Mouse (Mus musculus) MEL (cell line): ENCODE data around the gene Zfp664. TPM values are rescaled to one million over a fixed set of nuclear protein-coding genes. Genes with fewer than 3 reads are reported as not detected.

Experiments
- DNase-seq: peaks from one replicate; pipeline ENCODE4 v3.0.0; 2011; ENCODE audit warnings: low read depth, low spot score
- H3K27ac ChIP-seq: 2 replicates; pipeline ENCODE4 v1.5.1; 2012; ENCODE audit warnings: low read depth, mild to moderate bottlenecking, control low read depth, low read length, moderate library complexity; ENCODE audit not compliant: control insufficient read depth
- H3K27me3 ChIP-seq, 2 experiments: fragments of 150-350 bp in 1 of 2; sonication (generic) in 1 of 2; 2 replicates each; pipeline ENCODE4 v1.6.1; 2012; ENCODE audit warnings: low read length in 2 of 2, mild to moderate bottlenecking in 2 of 2, improper control_type of control experiment in 1 of 2, moderate library complexity in 1 of 2; ENCODE audit not compliant: insufficient read depth in 2 of 2, control insufficient read depth in 1 of 2
- H3K36me3 ChIP-seq, 2 experiments: 2 replicates each; pipeline ENCODE4 v1.6.1; 2012 to 2014; ENCODE audit warnings: low read length in 2 of 2, improper control_type of control experiment in 1 of 2, inconsistent platforms in 1 of 2, mild to moderate bottlenecking in 1 of 2; ENCODE audit not compliant: insufficient read depth in 2 of 2, control insufficient read depth in 1 of 2
- H3K4me1 ChIP-seq, 2 experiments: fragments of 150-350 bp in 1 of 2; sonication (generic) in 1 of 2; 2 replicates each; pipeline ENCODE4 v1.6.1; 2012; ENCODE audit warnings: low read length in 2 of 2, improper control_type of control experiment in 1 of 2, mild to moderate bottlenecking in 1 of 2; ENCODE audit not compliant: insufficient read depth in 2 of 2, control insufficient read depth in 1 of 2
- H3K4me3 ChIP-seq, 2 experiments: fragments of 150-350 bp in 1 of 2; sonication (generic) in 1 of 2; 2 replicates each; pipeline ENCODE4 v1.5.1; 2012; ENCODE audit warnings: low read depth in 2 of 2, low read length in 2 of 2, mild to moderate bottlenecking in 2 of 2, moderate library complexity in 2 of 2, control low read depth in 1 of 2, improper control_type of control experiment in 1 of 2; ENCODE audit not compliant: control insufficient read depth in 1 of 2, insufficient read depth in 1 of 2
- H3K79me2 ChIP-seq: 2 replicates; pipeline ENCODE4 v1.6.1; 2012; ENCODE audit warnings: mild to moderate bottlenecking, low read length, moderate library complexity; ENCODE audit not compliant: control insufficient read depth, poor library complexity, insufficient read depth
- H3K9ac ChIP-seq: 2 replicates; pipeline ENCODE4 v1.6.1; 2012; ENCODE audit warnings: low read depth, mild to moderate bottlenecking, control low read depth, low read length, moderate library complexity; ENCODE audit not compliant: control insufficient read depth, poor library complexity, severe bottlenecking
- H3K9me3 ChIP-seq: fragments of 150-350 bp; sonication (generic); replicated peaks from 2 replicates; pipeline ENCODE4 v1.6.1; 2012; ENCODE audit warnings: mild to moderate bottlenecking, low read length, improper control_type of control experiment, moderate library complexity; ENCODE audit not compliant: insufficient read depth
- BHLHE40 ChIP-seq: IDR thresholded peaks from 2 replicates; pipeline ENCODE4 v1.6.1; 2012; ENCODE audit warnings: low read depth, mild to moderate bottlenecking, inconsistent platforms, low read length, improper control_type of control experiment, borderline replicate concordance
- CHD2 ChIP-seq: IDR thresholded peaks from 2 replicates; pipeline ENCODE4 v1.6.1; 2011; ENCODE audit warnings: low read length, improper control_type of control experiment
- CTCF ChIP-seq, 3 experiments: IDR thresholded peaks in 2 of 3; conservative IDR thresholded peaks in 1 of 3; 2 replicates each; pipeline ENCODE4 v1.5.1; 2011 to 2012; ENCODE audit warnings: low read length in 3 of 3, low read depth in 2 of 3, mild to moderate bottlenecking in 2 of 3, improper control_type of control experiment in 1 of 3, inconsistent platforms in 1 of 3, mixed read lengths in 1 of 3, moderate library complexity in 1 of 3; ENCODE audit not compliant: control insufficient read depth in 1 of 3, insufficient read depth in 1 of 3, poor library complexity in 1 of 3, severe bottlenecking in 1 of 3
- ELF1 ChIP-seq: IDR thresholded peaks from 2 replicates; pipeline ENCODE4 v1.6.1; 2014; ENCODE audit warnings: low read depth, mild to moderate bottlenecking, inconsistent platforms, low read length, improper control_type of control experiment, moderate library complexity
- EP300 ChIP-seq, 2 experiments: IDR thresholded peaks; 2 replicates each; pipeline ENCODE4 v1.6.1; 2011; ENCODE audit warnings: improper control_type of control experiment in 2 of 2, low read length in 2 of 2, low read depth in 1 of 2, mild to moderate bottlenecking in 1 of 2
- ETS1 ChIP-seq: IDR thresholded peaks from 2 replicates; pipeline ENCODE4 v1.6.1; 2012; ENCODE audit warnings: low read depth, mild to moderate bottlenecking, inconsistent platforms, low read length, improper control_type of control experiment, moderate library complexity
- GABPA ChIP-seq: IDR thresholded peaks from 2 replicates; pipeline ENCODE4 v1.6.1; 2012; ENCODE audit warnings: low read depth, mild to moderate bottlenecking, inconsistent platforms, low read length, improper control_type of control experiment, moderate library complexity
- GATA1 ChIP-seq: IDR thresholded peaks from 2 replicates; pipeline ENCODE4 v1.6.1; 2011; ENCODE audit warnings: low read depth, low read length, improper control_type of control experiment
- HCFC1 ChIP-seq: IDR thresholded peaks from 2 replicates; pipeline ENCODE4 v1.6.1; 2012; ENCODE audit warnings: low read depth, mild to moderate bottlenecking, inconsistent platforms, low read length, improper control_type of control experiment, moderate library complexity
- MAZ ChIP-seq: IDR thresholded peaks from 2 replicates; pipeline ENCODE4 v1.6.1; 2012; ENCODE audit warnings: low read depth, mild to moderate bottlenecking, inconsistent platforms, low read length, improper control_type of control experiment
- MXI1 ChIP-seq: IDR thresholded peaks from 2 replicates; pipeline ENCODE4 v1.6.1; 2011; ENCODE audit warnings: mild to moderate bottlenecking, low read depth, low read length, improper control_type of control experiment
- NELFE ChIP-seq: IDR thresholded peaks from 2 replicates; pipeline ENCODE4 v1.6.1; 2011; ENCODE audit warnings: low read depth, low read length, improper control_type of control experiment
- RAD21 ChIP-seq: IDR thresholded peaks from 2 replicates; pipeline ENCODE4 v1.6.1; 2011; ENCODE audit warnings: mild to moderate bottlenecking, low read depth, low read length, improper control_type of control experiment
- RCOR1 ChIP-seq: IDR thresholded peaks from 2 replicates; pipeline ENCODE4 v1.6.1; 2012; ENCODE audit warnings: low read depth, mild to moderate bottlenecking, inconsistent platforms, low read length, improper control_type of control experiment
- SIN3A ChIP-seq: IDR thresholded peaks from 2 replicates; pipeline ENCODE4 v1.6.1; 2012; ENCODE audit warnings: low read length, improper control_type of control experiment, inconsistent platforms
- SMC3 ChIP-seq: IDR thresholded peaks from 2 replicates; pipeline ENCODE4 v1.6.1; 2011; ENCODE audit warnings: low read depth, low read length, improper control_type of control experiment
- TAL1 ChIP-seq: IDR thresholded peaks from 2 replicates; pipeline ENCODE4 v1.6.1; 2012; ENCODE audit warnings: mild to moderate bottlenecking, inconsistent platforms, low read length, moderate library complexity, mixed read lengths
- TBP ChIP-seq: IDR thresholded peaks from 2 replicates; pipeline ENCODE4 v1.8.0; 2011; ENCODE audit warnings: low read depth, low read length, improper control_type of control experiment
- TCF12 ChIP-seq: IDR thresholded peaks from 2 replicates; pipeline ENCODE4 v1.6.1; 2014; ENCODE audit warnings: low read depth, mild to moderate bottlenecking, inconsistent platforms, low read length, improper control_type of control experiment, moderate library complexity
- USF1 ChIP-seq: IDR thresholded peaks from 2 replicates; pipeline ENCODE4 v1.6.1; 2014; ENCODE audit warnings: low read depth, mild to moderate bottlenecking, inconsistent platforms, low read length, improper control_type of control experiment, moderate library complexity
- USF2 ChIP-seq, 2 experiments: IDR thresholded peaks; 2 replicates each; pipeline ENCODE4 v1.6.1; 2011 to 2012; ENCODE audit warnings: improper control_type of control experiment in 2 of 2, low read length in 2 of 2, borderline replicate concordance in 1 of 2, inconsistent platforms in 1 of 2, low read depth in 1 of 2, mild to moderate bottlenecking in 1 of 2; ENCODE audit not compliant: insufficient read depth in 1 of 2
- ZC3H11A ChIP-seq: IDR thresholded peaks from 2 replicates; pipeline ENCODE4 v1.6.1; 2012; ENCODE audit warnings: low read depth, mild to moderate bottlenecking, inconsistent platforms, low read length, improper control_type of control experiment
- ZKSCAN1 ChIP-seq: IDR thresholded peaks from 2 replicates; pipeline ENCODE4 v1.6.1; 2012; ENCODE audit warnings: low read depth, mild to moderate bottlenecking, inconsistent platforms, low read length, improper control_type of control experiment, moderate library complexity
- ZNF384 ChIP-seq: IDR thresholded peaks from 2 replicates; pipeline ENCODE4 v1.6.1; 2012; ENCODE audit warnings: low read depth, mild to moderate bottlenecking, inconsistent platforms, low read length, improper control_type of control experiment
- polyA plus RNA-seq, 2 experiments: library from polyadenylated mRNA; stranded (reverse) in 1 of 2; unstranded in 1 of 2; fragments of >175 nt in 1 of 2; fragments of >200 nt in 1 of 2; gene quantifications; 2 replicates each; pipeline versions ENCODE4 v1.2.1 to v1.2.4; 2012; ENCODE audit warnings: low replicate concordance in 2 of 2, low read depth in 1 of 2; ENCODE audit not compliant: insufficient read length in 2 of 2, insufficient read depth in 1 of 2, missing spikeins in 1 of 2
- total RNA-seq: library from RNA; depleted of rRNA; stranded (reverse); fragments of 300-350 nt; gene quantifications from 2 replicates; pipeline ENCODE4 v1.2.3, GENCODE M21; 2012

The Zfp664 gene
- total and polyA plus RNA-seq, 3 experiments, result 18.6 to 205 (median 37.7) TPM

GRCm38 (mm10) chr5:124929425-124930054 is 67.0 kb downstream of the Zfp664 start:
- peak; percentile 78 for DNase-seq
- H3K36me3 ChIP-seq, result no peaks in the 10 kb centered on the region
- no peaks in the 10 kb centered on the region for H3K4me1 ChIP-seq
- H3K9me3 ChIP-seq, result no peaks in the 10 kb centered on the region
- TF ChIP-seq NELFE (no peak), ETS1 (peak; percentile 11; the same call in 1 of the 2 replicates), CHD2 (no peak), RCOR1 (no peak), USF1 (no peak), TCF12 (no peak), SIN3A (no peak), EP300 (IDR thresholded peaks at IDR 0.05; ENCODE audit: low read depth in 1 of 2, low read length in 2 of 2) (peak; percentile 40 to 64; a peak in 3 of 4 replicates), GATA1 (peak; percentile 69), GABPA (no peak), CTCF (IDR thresholded peaks at IDR 0.05 in 2 of 3, conservative IDR thresholded peaks at IDR 0.05 in 1 of 3; ENCODE audit: control insufficient read depth in 1 of 3, insufficient read depth in 1 of 3, low read depth in 2 of 3, low read length in 3 of 3, poor library complexity in 1 of 3, severe bottlenecking in 1 of 3) (no peak), HCFC1 (no peak), TAL1 (peak; percentile 44)
- H3K9ac ChIP-seq, result no peak overlapping the region
- no peak overlapping the region for H3K4me3 ChIP-seq
- H3K79me2 ChIP-seq, result no peaks in the 10 kb centered on the region
- H3K27ac ChIP-seq, result no peak overlapping the region
- no peaks in the 10 kb centered on the region for H3K27me3 ChIP-seq

GRCm38 (mm10) chr5:124930055-124930439 is 67.6 kb downstream of the Zfp664 start:
- H3K36me3 ChIP-seq, result no peaks in the 10 kb centered on the region
- H3K9me3 ChIP-seq, result no peaks in the 10 kb centered on the region
- DNase-seq, result no peak
- no peaks in the 10 kb centered on the region for H3K79me2 ChIP-seq
- no peaks in the 10 kb centered on the region for H3K27me3 ChIP-seq
- no peak overlapping the region for H3K9ac ChIP-seq
- no peaks in the 10 kb centered on the region for H3K4me1 ChIP-seq
- no peak overlapping the region for H3K4me3 ChIP-seq
- no peak overlapping the region for H3K27ac ChIP-seq
- no peak for TF ChIP-seq MAZ
- no peak for TF ChIP-seq ZKSCAN1
- TF ChIP-seq CTCF (IDR thresholded peaks at IDR 0.05 in 2 of 3, conservative IDR thresholded peaks at IDR 0.05 in 1 of 3; ENCODE audit: control insufficient read depth in 1 of 3, insufficient read depth in 1 of 3, low read depth in 2 of 3, low read length in 3 of 3, poor library complexity in 1 of 3, severe bottlenecking in 1 of 3), result peak in 2 of 3 experiments; percentile 23; a peak in 3 of 6 replicates
- TF ChIP-seq TAL1, result no peak
- no peak for TF ChIP-seq ELF1
- TF ChIP-seq MXI1, result no peak
- TF ChIP-seq USF2 (IDR thresholded peaks at IDR 0.05; ENCODE audit: borderline replicate concordance in 1 of 2, insufficient read depth in 1 of 2, low read depth in 1 of 2, low read length in 2 of 2), result no peak
- peak; percentile 1; the same call in 1 of the 2 replicates for TF ChIP-seq RAD21
- TF ChIP-seq TCF12, result no peak
- TF ChIP-seq SMC3, result peak; percentile 28
- no peak for TF ChIP-seq GATA1
- no peak for TF ChIP-seq TBP
- TF ChIP-seq BHLHE40, result no peak
- no peak for TF ChIP-seq ZC3H11A
- TF ChIP-seq ZNF384, result no peak
